Comparison of ENCODE assay signal across 22 mouse cellular contexts in the genomic region with DNA sequence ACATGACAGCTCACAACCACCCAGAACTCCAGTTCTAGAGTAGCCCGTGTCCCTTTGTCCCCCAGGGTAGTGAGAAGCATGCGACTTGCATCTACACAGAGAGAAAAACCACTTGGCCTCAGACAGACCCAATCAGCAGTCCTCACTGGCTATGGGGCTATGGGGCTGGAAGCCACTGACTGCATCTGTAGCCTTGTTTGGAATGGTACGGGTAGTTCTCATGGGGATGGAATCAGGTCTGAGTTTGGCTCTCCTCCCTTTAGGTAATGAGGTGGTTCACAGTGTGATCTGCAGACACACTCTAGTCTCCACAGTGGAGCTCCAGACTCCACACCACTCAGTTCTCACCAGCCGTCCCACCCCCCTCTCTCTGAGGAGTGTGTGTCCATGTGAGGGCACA. TPM values are rescaled to one million over a fixed set of nuclear protein-coding genes. Genes with fewer than 3 reads are reported as not detected.
"Had no signal": no experiment of that assay in that cellular context is flagged by ENCODE, and none has a peak within 500 bp of the region (broad histone marks: within the 10 kb centered on the region; RNA-seq: fewer than 3 reads in every experiment).

No protein-coding gene starts in this region.

- H3K4me1 ChIP-seq: hindbrain, embryonic 10.5 days; hindbrain, embryonic 12.5 days; intestine, embryonic 15.5 days; liver, embryonic 12.5 days had no signal

- H3K9ac ChIP-seq: heart, embryonic 12.5 days; hindbrain, embryonic 12.5 days; hindbrain, embryonic 14.5 days; intestine, embryonic 15.5 days; limb, embryonic 13.5 days; limb, embryonic 15.5 days; liver, embryonic 12.5 days; liver, embryonic 14.5 days had no signal

- H3K27me3 ChIP-seq: heart, embryonic 12.5 days; hindbrain, embryonic 12.5 days; intestine, embryonic 15.5 days; limb, embryonic 13.5 days; limb, embryonic 15.5 days; liver, embryonic 12.5 days had no signal

- H3K4me2 ChIP-seq: heart, embryonic 12.5 days; hindbrain, embryonic 12.5 days; hindbrain, embryonic 14.5 days; intestine, embryonic 15.5 days; limb, embryonic 13.5 days; limb, embryonic 15.5 days; liver, embryonic 12.5 days had no signal

- H3K9me3 ChIP-seq: heart, embryonic 12.5 days; hindbrain, embryonic 10.5 days; hindbrain, embryonic 12.5 days; intestine, embryonic 15.5 days; limb, embryonic 13.5 days; limb, embryonic 15.5 days; liver, embryonic 12.5 days had no signal

- H3K4me3 ChIP-seq: heart, embryonic 12.5 days; hindbrain, embryonic 10.5 days; hindbrain, embryonic 12.5 days; intestine, embryonic 15.5 days; layer of hippocampus, adult 2 months; left cerebral cortex, adult 2 months; limb, embryonic 13.5 days; limb, embryonic 15.5 days; liver, embryonic 12.5 days had no signal

- H3K27ac ChIP-seq: hindbrain, embryonic 10.5 days; hindbrain, embryonic 12.5 days; hindbrain, embryonic 14.5 days; intestine, embryonic 15.5 days; layer of hippocampus, adult 2 months; left cerebral cortex, adult 2 months; limb, embryonic 13.5 days; limb, embryonic 15.5 days; liver, embryonic 12.5 days; liver, embryonic 14.5 days had no signal

- ATAC-seq: forebrain, embryonic 16.5 days; hindbrain, embryonic 16.5 days; inflammation-experienced regulatory T-cells, adult 6 months; intestine, embryonic 15.5 days; liver, embryonic 12.5 days had no signal

- DNase-seq: gastrocnemius, postnatal 10 days; kidney, adult 18-20 months; kidney, adult 8-10 months; kidney, postnatal 10 days; kidney, postnatal 25 days; kidney, postnatal 4 days; lung, adult 18-20 months had no signal

RNA-seq across cellular contexts. Expression of a gene that starts 20.7 kb away (rescaled TPM):
- total RNA-seq: granulocyte monocyte progenitor cell, adult 5-6 weeks had no signal
